Comparison of ENCODE assay signal across 24 mouse cellular contexts in genomic region chr11:7506421-7506945, GRCm38 (mm10).
A peak's percentile ranks its signal among the peaks of the same experiment; 100 is the strongest.
DNase-seq lines count a peak whose midpoint lies in the region; ATAC-seq and TF ChIP-seq lines count a peak whose summit lies in the region.
"Had no signal": no experiment of that assay in that cellular context is flagged by ENCODE, and none has a peak within 500 bp of the region (broad histone marks: within the 10 kb centered on the region; RNA-seq: fewer than 3 reads in every experiment).

No protein-coding gene starts in this region.

- no peak for ATAC-seq in kidney, postnatal 0 days (replicated peaks; ENCODE audit: low FRiP score, low read depth)
- ATAC-seq: intestine, embryonic 16.5 days had no signal

- peak; percentile 9 for DNase-seq in adrenal gland, adult 2 months
- DNase-seq in adrenal gland, postnatal 14 days = no peak
- peak; percentile 75 for DNase-seq in kidney, postnatal 0 days (ENCODE audit: low spot score)
- no peak for DNase-seq in kidney, postnatal 10 days
- peak; percentile 33 for DNase-seq in 3T3-L1 (ENCODE audit: low read depth, low spot score)
- peak; percentile 6 for DNase-seq in embryo, embryonic 9.5 days (ENCODE audit: extremely low spot score)
- no peak for DNase-seq in right cerebral cortex, adult 18-20 months
- no peak for DNase-seq in testis, postnatal 14 days (ENCODE audit: low spot score)
- DNase-seq: cerebellum, adult 9-10 months; gastrocnemius, postnatal 14 days; heart, adult 18-20 months; heart, postnatal 4 days; liver; retina, postnatal 1 day; thymus, adult 18-20 months; thymus, postnatal 4 days had no signal

- H3K27ac ChIP-seq in kidney, postnatal 0 days = no peak overlapping the region
- H3K27ac ChIP-seq: forebrain, embryonic 12.5 days; heart, embryonic 15.5 days; hindbrain, embryonic 15.5 days; lung, embryonic 15.5 days; macrophage had no signal

- no peaks in the 10 kb centered on the region for H3K9me3 ChIP-seq in kidney, postnatal 0 days (replicated peaks; ENCODE audit: low read length)
- H3K9me3 ChIP-seq: forebrain, embryonic 12.5 days; G1E; heart, embryonic 15.5 days; hindbrain, embryonic 15.5 days; lung, embryonic 15.5 days had no signal

- no peaks in the 10 kb centered on the region for H3K4me1 ChIP-seq in kidney, postnatal 0 days (replicated peaks; ENCODE audit: insufficient read depth, low read length)
- H3K4me1 ChIP-seq: forebrain, embryonic 12.5 days; heart, embryonic 15.5 days; hindbrain, embryonic 15.5 days had no signal

- no peak overlapping the region for H3K4me2 ChIP-seq in kidney, postnatal 0 days (ENCODE audit: low read length)
- H3K4me2 ChIP-seq: forebrain, embryonic 12.5 days; heart, embryonic 15.5 days; hindbrain, embryonic 15.5 days; lung, embryonic 15.5 days; midbrain, embryonic 11.5 days had no signal

- 23% methylated on average over 7 of the region's 7 CpGs for WGBS in kidney, postnatal 0 days

- H3K4me3 ChIP-seq in kidney, postnatal 0 days (replicated peaks; ENCODE audit: low read depth, low read length) = no peak overlapping the region
- H3K4me3 ChIP-seq: forebrain, embryonic 12.5 days; heart, embryonic 15.5 days; hindbrain, embryonic 15.5 days; lung, embryonic 15.5 days had no signal

- H3K27me3 ChIP-seq in kidney, postnatal 0 days (ENCODE audit: insufficient read depth, low read length) = no peaks in the 10 kb centered on the region
- H3K27me3 ChIP-seq: forebrain, embryonic 12.5 days; heart, embryonic 15.5 days; hindbrain, embryonic 15.5 days; lung, embryonic 15.5 days had no signal

- no peak overlapping the region for H3K9ac ChIP-seq in kidney, postnatal 0 days (ENCODE audit: low read depth, low read length)
- H3K9ac ChIP-seq: forebrain, embryonic 12.5 days; heart, embryonic 15.5 days; hindbrain, embryonic 15.5 days; lung, embryonic 15.5 days had no signal

- TF ChIP-seq CTCF in kidney, postnatal 0 days (IDR thresholded peaks at IDR 0.05; ENCODE audit: low read depth) = no peak

- H3K36me3 ChIP-seq in kidney, postnatal 0 days (ENCODE audit: insufficient read depth, low read length) = no peaks in the 10 kb centered on the region
- H3K36me3 ChIP-seq: forebrain, embryonic 12.5 days; G1E; heart, embryonic 15.5 days; hindbrain, embryonic 15.5 days; lung, embryonic 15.5 days had no signal

Comparison
In these comparisons a context has a peak if more than half of its experiments do, and no peak if none do; other contexts are left out.
1. DNase-seq: peak in adrenal gland, adult 2 months (single experiment), kidney, postnatal 0 days (single experiment), 3T3-L1 (single experiment) and embryo, embryonic 9.5 days (single experiment); none in adrenal gland, postnatal 14 days (single experiment), kidney, postnatal 10 days (single experiment), right cerebral cortex, adult 18-20 months (single experiment) and testis, postnatal 14 days (single experiment).